Mouse (Mus musculus) small intestine, adult 2 months (tissue): ENCODE data around the gene Dlat.

Experiments used
- CTCF ChIP-seq: fragments of 200-500 bp; IDR thresholded peaks from 2 replicates; pipeline ENCODE4 v1.5.1; 2012; ENCODE audit warnings: low read depth, mild to moderate bottlenecking, control low read depth, inconsistent platforms, low read length, moderate library complexity, mixed read lengths; ENCODE audit not compliant: insufficient replicate concordance, insufficient read length; ENCODE audit errors: extremely low read depth
- POLR2A ChIP-seq: fragments of 200-500 bp; IDR thresholded peaks from 2 replicates; pipeline ENCODE4 v1.6.1; 2012; ENCODE audit warnings: low read depth, mild to moderate bottlenecking, control low read depth, inconsistent platforms, low read length, moderate library complexity

DNA sequence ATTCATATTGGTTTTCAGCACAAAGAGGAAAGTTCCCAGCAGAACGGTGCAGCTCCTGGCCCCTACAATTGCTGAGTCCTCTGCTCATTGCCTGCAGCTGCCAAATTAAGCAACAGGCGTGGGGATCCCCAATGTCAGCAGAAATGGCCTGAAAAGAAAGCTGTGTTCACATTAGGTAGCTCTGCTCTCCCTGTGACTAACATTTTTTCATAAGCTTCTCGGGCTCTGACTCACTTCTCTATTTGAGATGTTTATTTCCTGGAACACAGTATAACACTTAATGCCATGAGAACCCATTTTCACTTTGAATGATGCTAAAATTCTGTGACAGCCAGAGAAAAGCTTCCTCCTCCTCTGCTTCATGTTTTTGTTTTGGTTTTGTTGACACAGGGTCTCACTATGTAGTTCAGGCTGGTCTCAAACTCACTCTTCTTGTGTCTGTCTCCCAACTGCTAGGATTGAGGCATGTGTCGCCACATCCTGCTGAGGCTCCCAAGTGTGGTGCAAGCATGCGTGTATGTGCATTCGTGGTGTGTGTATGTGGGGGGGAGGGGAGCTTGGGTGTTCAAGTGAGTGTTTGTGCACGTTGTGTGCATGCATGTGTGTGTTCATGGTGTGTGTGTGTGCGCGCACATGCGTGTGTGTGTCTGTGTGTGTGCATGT is 68.6 kb downstream of the Dlat start:
- TF ChIP-seq CTCF (no peak), POLR2A (no peak)
